Mouse (Mus musculus): ENCODE data around the gene Xxylt1. TPM values are rescaled to one million over a fixed set of nuclear protein-coding genes. Genes with fewer than 3 reads are reported as not detected.

The Xxylt1 gene
- polyA plus RNA-seq, 1 experiment: 2.2 TPM

- H3K4me3 ChIP-seq (replicated peaks): no peak overlapping the region
- H3K36me3 ChIP-seq (replicated peaks; ENCODE audit: low read length): peaks cover 12% of the 10 kb centered on the region
- no peaks in the 10 kb centered on the region for H3K9me3 ChIP-seq
- peaks cover 86% of the 10 kb centered on the region for H3K4me1 ChIP-seq
- TF ChIP-seq GATA1 (IDR thresholded peaks at IDR 0.05; ENCODE audit: borderline replicate concordance, low read length) (no peak), FLI1 (IDR thresholded peaks at IDR 0.05; ENCODE audit: low read length) (no peak)
- H3K27me3 ChIP-seq (replicated peaks): no peaks in the 10 kb centered on the region
These were observed 16.4 kb downstream of the Xxylt1 start for GRCm38 (mm10) chr16:31064782-31065181.

DNA sequence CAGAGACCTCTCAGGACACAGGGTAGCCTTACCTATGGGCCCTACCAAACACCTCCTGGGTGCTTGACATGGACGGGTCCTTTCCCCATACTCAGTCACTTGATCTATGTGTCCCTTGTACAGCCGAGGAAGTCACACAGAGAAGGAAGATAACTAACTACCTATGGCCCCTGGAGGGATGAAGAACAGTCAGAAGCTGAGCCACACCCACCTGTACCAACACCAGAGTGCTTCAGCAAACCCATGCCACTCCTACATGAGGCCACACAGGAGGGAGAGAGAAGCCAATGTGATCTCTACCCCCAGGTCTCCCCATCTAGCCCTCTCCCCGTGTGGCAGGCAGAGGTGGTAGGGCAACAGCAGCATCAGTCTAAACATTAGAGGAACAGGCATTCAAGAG, 18.3 kb downstream of the Xxylt1 start:
- no peak for TF ChIP-seq FLI1 (IDR thresholded peaks at IDR 0.05; ENCODE audit: low read length)
- no peak for TF ChIP-seq GATA1 (IDR thresholded peaks at IDR 0.05; ENCODE audit: borderline replicate concordance, low read length)
- no peaks in the 10 kb centered on the region for H3K9me3 ChIP-seq
- H3K36me3 ChIP-seq (replicated peaks; ENCODE audit: low read length): peaks cover 12% of the 10 kb centered on the region
- peaks cover 2% of the 10 kb centered on the region for H3K27me3 ChIP-seq (replicated peaks)
- peaks cover 80% of the 10 kb centered on the region for H3K4me1 ChIP-seq
- H3K4me3 ChIP-seq (replicated peaks): no peak overlapping the region

DNA sequence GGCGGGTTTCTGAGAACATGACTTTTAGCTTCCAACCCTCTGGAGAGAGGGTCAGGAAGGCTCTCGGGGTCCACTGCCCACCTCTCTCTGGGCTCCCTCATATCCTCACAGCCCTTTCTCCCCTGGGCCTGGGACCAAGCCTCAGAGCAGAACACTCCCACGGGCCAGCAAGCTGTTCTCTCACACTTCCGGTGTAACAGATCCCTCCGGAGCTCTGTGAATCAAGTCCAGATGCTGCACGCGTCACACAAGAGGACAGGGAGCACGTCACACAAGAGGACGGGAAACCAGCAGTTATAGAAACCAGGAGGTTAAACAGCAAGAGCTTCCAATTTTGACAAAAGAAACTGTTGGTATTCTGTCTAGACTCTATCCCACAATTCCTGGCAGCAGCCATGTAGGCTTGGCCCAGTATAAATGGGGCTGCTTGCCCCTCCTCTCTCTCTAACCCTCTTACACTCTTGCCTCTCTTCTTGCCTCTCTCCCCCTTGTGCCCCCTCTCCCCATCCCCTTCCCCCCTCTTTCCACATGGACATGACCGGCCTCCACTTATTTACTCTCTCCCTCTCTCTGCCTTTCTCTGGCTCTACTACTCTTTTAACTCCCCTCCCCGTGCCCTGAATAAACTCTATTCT, 19.9 kb downstream of the Xxylt1 start:
- H3K4me3 ChIP-seq (replicated peaks): no peak overlapping the region
- H3K9me3 ChIP-seq: no peaks in the 10 kb centered on the region
- peaks cover 76% of the 10 kb centered on the region for H3K4me1 ChIP-seq
- H3K36me3 ChIP-seq (replicated peaks; ENCODE audit: low read length): peaks cover 12% of the 10 kb centered on the region
- H3K27me3 ChIP-seq (replicated peaks): peaks cover 2% of the 10 kb centered on the region
- TF ChIP-seq FLI1 (IDR thresholded peaks at IDR 0.05; ENCODE audit: low read length): no peak
- no peak for TF ChIP-seq GATA1 (IDR thresholded peaks at IDR 0.05; ENCODE audit: borderline replicate concordance, low read length)

DNA sequence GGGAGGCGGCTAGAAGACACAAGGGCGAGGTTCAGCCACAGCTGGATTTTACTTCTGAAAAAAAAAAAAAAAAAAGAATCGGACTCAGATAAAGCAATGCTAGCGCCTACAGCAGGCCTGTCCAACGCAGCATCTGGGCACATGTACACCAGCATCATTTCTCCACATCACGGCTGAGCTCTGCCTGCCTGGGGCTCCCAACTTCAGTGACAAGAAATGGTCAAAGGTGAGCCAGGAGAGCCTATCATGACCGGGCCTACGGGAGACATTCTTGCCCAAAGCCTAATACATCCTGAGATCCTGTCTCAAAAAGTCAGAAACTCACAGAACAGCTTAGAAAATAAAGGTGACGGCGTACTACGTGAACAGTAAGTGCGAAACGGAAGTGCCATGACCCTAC, 20.5 kb downstream of the Xxylt1 start:
- Histone ChIP-seq H3K36me3 (replicated peaks; ENCODE audit: low read length) (peaks cover 12% of the 10 kb centered on the region), H3K4me3 (replicated peaks) (no peak overlapping the region), H3K4me1 (peaks cover 73% of the 10 kb centered on the region), H3K27me3 (replicated peaks) (peaks cover 2% of the 10 kb centered on the region), H3K9me3 (no peaks in the 10 kb centered on the region)
- no peak for TF ChIP-seq FLI1 (IDR thresholded peaks at IDR 0.05; ENCODE audit: low read length)
- no peak for TF ChIP-seq GATA1 (IDR thresholded peaks at IDR 0.05; ENCODE audit: borderline replicate concordance, low read length)

DNA sequence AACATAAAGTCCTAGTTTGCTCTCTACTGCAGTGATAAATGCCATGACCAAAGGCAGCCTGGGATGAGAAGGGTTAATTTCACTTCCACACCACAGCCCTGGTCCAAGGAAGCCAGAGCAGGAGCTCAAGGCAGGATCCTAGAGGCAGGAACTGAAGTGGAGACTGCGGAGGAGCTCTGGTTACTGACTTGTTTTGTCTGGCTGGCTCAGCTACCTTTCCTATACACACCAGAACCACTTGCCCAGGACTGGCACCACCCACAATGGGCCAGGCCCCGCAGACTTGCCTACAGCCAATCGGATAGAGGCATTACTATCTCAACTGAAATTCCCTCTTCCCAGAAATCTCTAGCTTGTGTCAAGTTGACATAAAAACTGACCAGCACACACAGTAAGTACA, 21.0 kb downstream of the Xxylt1 start:
- peaks cover 72% of the 10 kb centered on the region for H3K4me1 ChIP-seq
- H3K9me3 ChIP-seq: no peaks in the 10 kb centered on the region
- peaks cover 2% of the 10 kb centered on the region for H3K27me3 ChIP-seq (replicated peaks)
- H3K36me3 ChIP-seq (replicated peaks; ENCODE audit: low read length): peaks cover 12% of the 10 kb centered on the region
- H3K4me3 ChIP-seq (replicated peaks): no peak overlapping the region
- TF ChIP-seq GATA1 (IDR thresholded peaks at IDR 0.05; ENCODE audit: borderline replicate concordance, low read length): no peak
- no peak for TF ChIP-seq FLI1 (IDR thresholded peaks at IDR 0.05; ENCODE audit: low read length)

- peaks cover 72% of the 10 kb centered on the region for H3K4me1 ChIP-seq
- TF ChIP-seq FLI1 (IDR thresholded peaks at IDR 0.05; ENCODE audit: low read length): no peak
- TF ChIP-seq GATA1 (IDR thresholded peaks at IDR 0.05; ENCODE audit: borderline replicate concordance, low read length): no peak
- H3K9me3 ChIP-seq: no peaks in the 10 kb centered on the region
- peaks cover 12% of the 10 kb centered on the region for H3K36me3 ChIP-seq (replicated peaks; ENCODE audit: low read length)
- peaks cover 2% of the 10 kb centered on the region for H3K27me3 ChIP-seq (replicated peaks)
- no peak overlapping the region for H3K4me3 ChIP-seq (replicated peaks)
These were observed 21.5 kb downstream of the Xxylt1 start for GRCm38 (mm10) chr16:31059730-31060129.

DNA sequence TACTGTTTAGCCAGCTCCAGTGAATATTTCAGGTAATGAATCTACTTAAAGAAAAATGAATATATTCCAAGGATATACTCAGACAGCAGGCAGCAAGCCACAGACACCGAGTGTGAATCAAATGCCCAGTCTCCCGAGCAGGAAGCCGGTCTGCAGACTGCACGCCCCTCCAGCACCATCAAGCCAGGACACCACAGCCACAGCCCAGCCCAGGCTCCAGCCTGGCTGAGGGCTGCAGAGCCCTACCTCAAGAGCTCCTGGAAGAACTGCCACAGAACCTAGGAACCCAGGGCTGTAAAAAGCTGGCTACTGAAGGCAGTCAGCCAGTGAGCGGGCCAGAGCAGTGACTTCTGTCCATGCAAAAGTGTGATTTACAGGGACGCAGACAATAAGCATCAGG, 28.4 kb downstream of the Xxylt1 start:
- TF ChIP-seq FLI1 (IDR thresholded peaks at IDR 0.05; ENCODE audit: low read length) (no peak), GATA1 (IDR thresholded peaks at IDR 0.05; ENCODE audit: borderline replicate concordance, low read length) (no peak)

DNA sequence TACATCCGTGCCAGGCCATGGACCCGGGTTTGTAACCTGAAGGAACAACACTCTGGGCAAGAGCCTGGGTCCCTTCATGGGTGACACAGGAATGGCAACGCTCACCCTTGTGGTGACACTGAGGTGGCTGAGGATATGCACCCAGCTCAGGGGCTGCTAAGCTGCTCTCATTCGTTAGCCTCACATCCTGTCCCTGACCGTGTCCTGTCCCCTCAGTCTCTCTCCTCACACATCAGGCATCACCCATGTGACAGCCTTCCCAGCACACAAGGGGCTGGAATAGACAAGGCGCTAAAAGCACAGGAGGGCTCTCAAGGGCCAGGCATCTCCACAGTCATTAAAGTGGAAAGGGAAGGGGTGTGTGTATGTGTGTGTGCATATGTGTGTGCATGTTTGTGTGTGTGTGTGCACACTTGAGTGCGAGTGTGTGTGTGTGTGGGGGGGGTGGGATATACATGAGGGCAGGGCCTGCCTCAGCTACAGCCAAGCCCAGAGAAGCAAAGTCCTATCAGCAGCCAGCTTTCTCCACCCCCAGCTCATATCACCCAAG, 29.0 kb downstream of the Xxylt1 start:
- H3K4me3 ChIP-seq (replicated peaks): peak overlapping the region; percentile 50
- peaks cover 23% of the 10 kb centered on the region for H3K36me3 ChIP-seq (replicated peaks; ENCODE audit: low read length)
- peaks cover 65% of the 10 kb centered on the region for H3K4me1 ChIP-seq
- TF ChIP-seq FLI1 (IDR thresholded peaks at IDR 0.05; ENCODE audit: low read length) (no peak), GATA1 (IDR thresholded peaks at IDR 0.05; ENCODE audit: borderline replicate concordance, low read length) (no peak)
- no peaks in the 10 kb centered on the region for H3K9me3 ChIP-seq
- peaks cover 2% of the 10 kb centered on the region for H3K27me3 ChIP-seq (replicated peaks)

More for the DNA sequence above, 28.4 kb downstream of the Xxylt1 start:
- peaks cover 2% of the 10 kb centered on the region for H3K27me3 ChIP-seq (replicated peaks)
- H3K9me3 ChIP-seq: no peaks in the 10 kb centered on the region
- H3K36me3 ChIP-seq (replicated peaks; ENCODE audit: low read length): peaks cover 18% of the 10 kb centered on the region
- H3K4me3 ChIP-seq (replicated peaks): no peak overlapping the region
- peaks cover 62% of the 10 kb centered on the region for H3K4me1 ChIP-seq

DNA sequence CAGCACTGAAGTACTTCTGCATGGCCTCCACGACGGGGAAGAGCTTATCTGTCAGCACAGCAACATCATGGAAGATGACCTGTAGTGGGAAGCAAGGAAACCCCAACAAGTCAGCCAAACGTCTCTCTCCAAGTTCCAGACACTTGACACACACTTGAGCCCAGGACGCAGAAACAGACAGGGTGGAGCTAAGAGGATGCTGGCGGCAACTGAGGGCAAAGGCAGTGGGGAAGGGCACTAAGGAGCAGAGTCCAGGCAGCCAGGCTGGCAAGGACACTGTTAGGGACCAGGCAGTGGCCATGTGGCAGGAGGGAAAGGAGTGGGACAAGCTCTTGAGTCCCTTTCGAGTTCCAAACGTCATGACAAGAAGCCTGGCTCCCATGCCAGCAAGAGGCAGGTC, 30.5 kb downstream of the Xxylt1 start:
- Histone ChIP-seq H3K9me3 (no peaks in the 10 kb centered on the region), H3K27me3 (replicated peaks) (peaks cover 2% of the 10 kb centered on the region), H3K36me3 (replicated peaks; ENCODE audit: low read length) (peaks cover 31% of the 10 kb centered on the region), H3K4me3 (replicated peaks) (no peak overlapping the region), H3K4me1 (peaks cover 67% of the 10 kb centered on the region)
- TF ChIP-seq FLI1 (IDR thresholded peaks at IDR 0.05; ENCODE audit: low read length) (no peak), GATA1 (IDR thresholded peaks at IDR 0.05; ENCODE audit: borderline replicate concordance, low read length) (no peak)

DNA sequence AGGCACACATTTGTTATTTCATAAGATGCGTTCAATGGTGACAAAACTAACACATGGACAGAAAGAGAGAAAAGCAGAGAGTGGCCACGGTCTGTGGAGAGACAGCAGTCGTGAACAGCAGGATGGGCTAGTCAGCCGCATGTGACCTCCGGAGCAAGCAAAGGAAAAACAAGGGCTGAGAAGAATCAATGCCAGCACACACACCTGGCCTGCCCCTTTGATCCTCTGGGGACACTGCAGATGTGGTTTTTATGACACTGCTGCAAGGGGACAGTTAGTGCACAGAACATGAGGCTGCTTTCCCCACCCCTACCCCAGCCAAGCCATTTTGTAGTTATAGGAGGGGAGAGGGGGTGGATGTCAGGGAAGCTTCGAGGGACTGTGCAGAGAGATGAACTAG, 33.0 kb downstream of the Xxylt1 start:
- peaks cover 2% of the 10 kb centered on the region for H3K27me3 ChIP-seq (replicated peaks)
- no peak overlapping the region for H3K4me3 ChIP-seq (replicated peaks)
- H3K36me3 ChIP-seq (replicated peaks; ENCODE audit: low read length): peaks cover 31% of the 10 kb centered on the region
- TF ChIP-seq FLI1 (IDR thresholded peaks at IDR 0.05; ENCODE audit: low read length) (no peak), GATA1 (IDR thresholded peaks at IDR 0.05; ENCODE audit: borderline replicate concordance, low read length) (no peak)
- peaks cover 62% of the 10 kb centered on the region for H3K4me1 ChIP-seq
- no peaks in the 10 kb centered on the region for H3K9me3 ChIP-seq

All from megakaryocyte, embryonic 14.5 days (primary cell).